Mouse (Mus musculus): ENCODE measurements at regions not wholly inside any gene's neighbourhood (a gene's known extent, or its start where the extent isn't known, plus 50 kb on each side); places are given as distances from the start of the nearest gene placed in this dataset.

- no peaks in the 10 kb centered on the region for H3K36me3 ChIP-seq (ENCODE audit: control insufficient read depth, insufficient read depth)
- no peak overlapping the region for H3K9ac ChIP-seq (ENCODE audit: low read depth, low read length)
- H3K27me3 ChIP-seq (ENCODE audit: control insufficient read depth, insufficient read depth, low read depth, low read length): no peaks in the 10 kb centered on the region
- H3K9me3 ChIP-seq (replicated peaks; ENCODE audit: control insufficient read depth, low read length): no peaks in the 10 kb centered on the region
- H3K4me2 ChIP-seq (ENCODE audit: low read depth, low read length): no peak overlapping the region
- H3K4me1 ChIP-seq (ENCODE audit: control insufficient read depth, low read depth, low read length): no peaks in the 10 kb centered on the region
- no peak for ATAC-seq (ENCODE audit: low read depth)
- H3K4me3 ChIP-seq (ENCODE audit: low read depth, low read length): no peak overlapping the region
- no peak overlapping the region for H3K27ac ChIP-seq (ENCODE audit: low read length)
- 59% methylated on average over 10 of the region's 10 CpGs for WGBS (ENCODE audit: insufficient replicate concordance)
Observed at GRCm38 (mm10) chr8:49136503-49137044, 292.8 kb upstream of the Tenm3 start.

GRCm38 (mm10) chr8:49109095-49109494, 265.3 kb upstream of the Tenm3 start:
- Histone ChIP-seq H3K4me3 (ENCODE audit: low read depth, low read length) (no peak overlapping the region), H3K36me3 (ENCODE audit: control insufficient read depth, insufficient read depth) (no peaks in the 10 kb centered on the region), H3K4me2 (ENCODE audit: low read depth, low read length) (no peak overlapping the region), H3K27ac (ENCODE audit: low read length) (no peak overlapping the region), H3K9me3 (replicated peaks; ENCODE audit: control insufficient read depth, low read length) (no peaks in the 10 kb centered on the region), H3K9ac (ENCODE audit: low read depth, low read length) (no peak overlapping the region), H3K4me1 (ENCODE audit: control insufficient read depth, low read depth, low read length) (no peaks in the 10 kb centered on the region), H3K27me3 (ENCODE audit: control insufficient read depth, insufficient read depth, low read depth, low read length) (no peaks in the 10 kb centered on the region)
- 60% methylated on average over 6 of the region's 6 CpGs for WGBS (ENCODE audit: insufficient replicate concordance)
- ATAC-seq (ENCODE audit: low read depth): no peak

GRCm38 (mm10) chr8:49108665-49109064, 264.9 kb upstream of the Tenm3 start:
- whole genome bisulfite sequencing (ENCODE audit: insufficient replicate concordance): 66% methylated on average over 4 of the region's 4 CpGs
- ATAC-seq (ENCODE audit: low read depth): no peak

GRCm38 (mm10) chr8:49106531-49106930, 262.8 kb upstream of the Tenm3 start:
- H3K4me3 ChIP-seq (ENCODE audit: low read depth, low read length): no peak overlapping the region

More at GRCm38 (mm10) chr8:49108665-49109064, 264.9 kb upstream of the Tenm3 start:
- no peaks in the 10 kb centered on the region for H3K4me1 ChIP-seq (ENCODE audit: control insufficient read depth, low read depth, low read length)
- H3K4me3 ChIP-seq (ENCODE audit: low read depth, low read length): no peak overlapping the region
- H3K9ac ChIP-seq (ENCODE audit: low read depth, low read length): no peak overlapping the region
- H3K27ac ChIP-seq (ENCODE audit: low read length): no peak overlapping the region
- H3K27me3 ChIP-seq (ENCODE audit: control insufficient read depth, insufficient read depth, low read depth, low read length): no peaks in the 10 kb centered on the region
- no peak overlapping the region for H3K4me2 ChIP-seq (ENCODE audit: low read depth, low read length)
- H3K9me3 ChIP-seq (replicated peaks; ENCODE audit: control insufficient read depth, low read length): no peaks in the 10 kb centered on the region
- no peaks in the 10 kb centered on the region for H3K36me3 ChIP-seq (ENCODE audit: control insufficient read depth, insufficient read depth)

GRCm38 (mm10) chr8:49101156-49101555, 257.4 kb upstream of the Tenm3 start:
- H3K27me3 ChIP-seq (ENCODE audit: control insufficient read depth, insufficient read depth, low read depth, low read length): no peaks in the 10 kb centered on the region
- no peak overlapping the region for H3K4me2 ChIP-seq (ENCODE audit: low read depth, low read length)
- no peaks in the 10 kb centered on the region for H3K36me3 ChIP-seq (ENCODE audit: control insufficient read depth, insufficient read depth)
- no peaks in the 10 kb centered on the region for H3K4me1 ChIP-seq (ENCODE audit: control insufficient read depth, low read depth, low read length)
- 68% methylated on average over 7 of the region's 7 CpGs for WGBS (ENCODE audit: insufficient replicate concordance)
- H3K27ac ChIP-seq (ENCODE audit: low read length): no peak overlapping the region
- H3K9me3 ChIP-seq (replicated peaks; ENCODE audit: control insufficient read depth, low read length): 0 out of 2 replicates have a peak, but pooled peaks cover 2% of the 10 kb centered on the region
- ATAC-seq (ENCODE audit: low read depth): no peak
- no peak overlapping the region for H3K4me3 ChIP-seq (ENCODE audit: low read depth, low read length)
- no peak overlapping the region for H3K9ac ChIP-seq (ENCODE audit: low read depth, low read length)

More at GRCm38 (mm10) chr8:49106531-49106930, 262.8 kb upstream of the Tenm3 start:
- Histone ChIP-seq H3K9me3 (replicated peaks; ENCODE audit: control insufficient read depth, low read length) (no peaks in the 10 kb centered on the region), H3K4me1 (ENCODE audit: control insufficient read depth, low read depth, low read length) (no peaks in the 10 kb centered on the region), H3K36me3 (ENCODE audit: control insufficient read depth, insufficient read depth) (no peaks in the 10 kb centered on the region), H3K27me3 (ENCODE audit: control insufficient read depth, insufficient read depth, low read depth, low read length) (no peaks in the 10 kb centered on the region), H3K4me2 (ENCODE audit: low read depth, low read length) (no peak overlapping the region), H3K27ac (ENCODE audit: low read length) (no peak overlapping the region), H3K9ac (ENCODE audit: low read depth, low read length) (no peak overlapping the region)
- 54% methylated on average over 3 of the region's 3 CpGs for WGBS (ENCODE audit: insufficient replicate concordance)
- ATAC-seq (ENCODE audit: low read depth): no peak

- WGBS (ENCODE audit: insufficient replicate concordance): 68% methylated on average over 6 of the region's 6 CpGs
- H3K4me3 ChIP-seq (ENCODE audit: low read depth, low read length): no peak overlapping the region
Observed at GRCm38 (mm10) chr8:49084191-49084875, 240.6 kb upstream of the Tenm3 start.

GRCm38 (mm10) chr8:49069451-49069850, 225.7 kb upstream of the Tenm3 start:
- Histone ChIP-seq H3K27me3 (ENCODE audit: control insufficient read depth, insufficient read depth, low read depth, low read length) (no peaks in the 10 kb centered on the region), H3K36me3 (ENCODE audit: control insufficient read depth, insufficient read depth) (no peaks in the 10 kb centered on the region), H3K27ac (ENCODE audit: low read length) (no peak overlapping the region), H3K9ac (ENCODE audit: low read depth, low read length) (no peak overlapping the region), H3K4me2 (ENCODE audit: low read depth, low read length) (no peak overlapping the region), H3K4me3 (ENCODE audit: low read depth, low read length) (no peak overlapping the region), H3K9me3 (replicated peaks; ENCODE audit: control insufficient read depth, low read length) (no peaks in the 10 kb centered on the region), H3K4me1 (ENCODE audit: control insufficient read depth, low read depth, low read length) (no peaks in the 10 kb centered on the region)
- no peak for ATAC-seq (ENCODE audit: low read depth)
- WGBS (ENCODE audit: insufficient replicate concordance): 56% methylated on average over 5 of the region's 5 CpGs

More at GRCm38 (mm10) chr8:49084191-49084875, 240.6 kb upstream of the Tenm3 start:
- no peaks in the 10 kb centered on the region for H3K27me3 ChIP-seq (ENCODE audit: control insufficient read depth, insufficient read depth, low read depth, low read length)
- H3K4me1 ChIP-seq (ENCODE audit: control insufficient read depth, low read depth, low read length): no peaks in the 10 kb centered on the region
- ATAC-seq (ENCODE audit: low read depth): no peak
- H3K4me2 ChIP-seq (ENCODE audit: low read depth, low read length): no peak overlapping the region
- H3K36me3 ChIP-seq (ENCODE audit: control insufficient read depth, insufficient read depth): no peaks in the 10 kb centered on the region
- H3K9me3 ChIP-seq (replicated peaks; ENCODE audit: control insufficient read depth, low read length): no peaks in the 10 kb centered on the region
- no peak overlapping the region for H3K9ac ChIP-seq (ENCODE audit: low read depth, low read length)
- H3K27ac ChIP-seq (ENCODE audit: low read length): no peak overlapping the region

- WGBS (ENCODE audit: insufficient replicate concordance): 32% methylated on average over 3 of the region's 3 CpGs
- Histone ChIP-seq H3K9me3 (replicated peaks; ENCODE audit: control insufficient read depth, low read length) (no peaks in the 10 kb centered on the region), H3K36me3 (ENCODE audit: control insufficient read depth, insufficient read depth) (no peaks in the 10 kb centered on the region), H3K9ac (ENCODE audit: low read depth, low read length) (no peak overlapping the region), H3K27ac (ENCODE audit: low read length) (no peak overlapping the region), H3K4me3 (ENCODE audit: low read depth, low read length) (no peak overlapping the region), H3K4me2 (ENCODE audit: low read depth, low read length) (no peak overlapping the region), H3K4me1 (ENCODE audit: control insufficient read depth, low read depth, low read length) (no peaks in the 10 kb centered on the region), H3K27me3 (ENCODE audit: control insufficient read depth, insufficient read depth, low read depth, low read length) (no peaks in the 10 kb centered on the region)
- ATAC-seq (ENCODE audit: low read depth): no peak
Observed at GRCm38 (mm10) chr8:49063256-49063655, 219.5 kb upstream of the Tenm3 start.

- H3K4me2 ChIP-seq (ENCODE audit: low read depth, low read length): no peak overlapping the region
- H3K27me3 ChIP-seq (ENCODE audit: control insufficient read depth, insufficient read depth, low read depth, low read length): no peaks in the 10 kb centered on the region
- no peak overlapping the region for H3K4me3 ChIP-seq (ENCODE audit: low read depth, low read length)
- H3K27ac ChIP-seq (ENCODE audit: low read length): no peak overlapping the region
- H3K36me3 ChIP-seq (ENCODE audit: control insufficient read depth, insufficient read depth): no peaks in the 10 kb centered on the region
- no peaks in the 10 kb centered on the region for H3K4me1 ChIP-seq (ENCODE audit: control insufficient read depth, low read depth, low read length)
- ATAC-seq (ENCODE audit: low read depth): no peak
- H3K9ac ChIP-seq (ENCODE audit: low read depth, low read length): no peak overlapping the region
- 64% methylated on average over 6 of the region's 6 CpGs for WGBS (ENCODE audit: insufficient replicate concordance)
- no peaks in the 10 kb centered on the region; the same call in 1 of the 2 replicates for H3K9me3 ChIP-seq (replicated peaks; ENCODE audit: control insufficient read depth, low read length)
Observed at GRCm38 (mm10) chr8:49043236-49043635, 199.5 kb upstream of the Tenm3 start.
